Comparison of ENCODE assay signal across 16 mouse cellular contexts in genomic region chr1:121773988-121774387, GRCm38 (mm10).
"Had no signal": no experiment of that assay in that cellular context is flagged by ENCODE, and none has a peak within 500 bp of the region (broad histone marks: within the 10 kb centered on the region; RNA-seq: fewer than 3 reads in every experiment).

No protein-coding gene starts in this region.

- ATAC-seq: hindbrain, postnatal 0 days; intestine, embryonic 16.5 days; liver, embryonic 12.5 days had no signal

- DNase-seq: gastrocnemius, postnatal 14 days; gastrocnemius, postnatal 36 days; heart, adult 11 months; heart, adult 2 months; heart, postnatal 14 days; heart, postnatal 36 days; kidney, adult 11 months; kidney, adult 2 months; kidney, adult 9 months; kidney, postnatal 14 days; kidney, postnatal 36 days; layer of hippocampus, postnatal 36 days; left cerebral cortex, postnatal 4 days had no signal
